Mouse (Mus musculus) lung, postnatal 0 days (tissue): ENCODE measurements around the gene Hapln2.

Experiments used
- CTCF ChIP-seq: IDR thresholded peaks from 2 replicates; pipeline ENCODE4 v1.5.1; 2016; ENCODE audit warnings: antibody characterized with exemption, mild to moderate bottlenecking
- EP300 ChIP-seq: IDR thresholded peaks from 2 replicates; pipeline ENCODE4 v1.6.1; 2016; ENCODE audit warnings: antibody characterized with exemption, mild to moderate bottlenecking, control low read depth

- TF ChIP-seq EP300 (no peak), CTCF (no peak)
These were observed 41.0 kb upstream of the Hapln2 start for GRCm38 (mm10) chr3:88068386-88068785.
